Mouse (Mus musculus) lung, embryonic 15.5 days (tissue): ENCODE data around the gene Med29. TPM values are rescaled to one million over a fixed set of nuclear protein-coding genes. Genes with fewer than 3 reads are reported as not detected.

ENCODE experiments used
- ATAC-seq: fragments of 200-750 bp; cut with Nextera tagmentation; 2 replicates; pipeline ENCODE4 v1.8.0; 2017; ENCODE audit warnings: moderate number of reproducible peaks, borderline replicate concordance; ENCODE audit not compliant: low FRiP score, low TSS enrichment; ENCODE audit errors: extremely low read depth
- H3K27ac ChIP-seq: fragments of 300-500 bp; sonication (generic); 2 replicates; pipeline ENCODE4 v1.5.1; 2015; ENCODE audit warnings: moderate library complexity, mild to moderate bottlenecking, inconsistent platforms
- H3K27me3 ChIP-seq: fragments of 300-500 bp; sonication (generic); 2 replicates; pipeline ENCODE4 v1.6.1; 2015; ENCODE audit warnings: inconsistent platforms
- H3K36me3 ChIP-seq: fragments of 300-500 bp; sonication (generic); 2 replicates; pipeline ENCODE4 v1.6.1; 2015; ENCODE audit warnings: inconsistent platforms
- H3K4me1 ChIP-seq: fragments of 300-500 bp; sonication (generic); 2 replicates; pipeline ENCODE4 v1.6.1; 2015; ENCODE audit warnings: inconsistent platforms
- H3K4me2 ChIP-seq: fragments of 300-500 bp; sonication (generic); 2 replicates; pipeline ENCODE4 v1.6.1; 2015; ENCODE audit warnings: inconsistent platforms, mild to moderate bottlenecking, moderate library complexity
- H3K4me3 ChIP-seq: fragments of 300-500 bp; sonication (generic); 2 replicates; pipeline ENCODE4 v1.5.1; 2015; ENCODE audit warnings: mild to moderate bottlenecking, inconsistent platforms
- H3K9ac ChIP-seq: fragments of 300-500 bp; sonication (generic); 2 replicates; pipeline ENCODE4 v1.6.1; 2015; ENCODE audit warnings: inconsistent platforms
- H3K9me3 ChIP-seq: fragments of 300-500 bp; sonication (generic); 2 replicates; pipeline ENCODE4 v1.6.1; 2016; ENCODE audit warnings: inconsistent platforms
- WGBS: fragments of 180-500 bp; shearing (Covaris S2); methylation state at CpG from one replicate; pipeline ENCODE4 v1.1.7; 2015; 5-methylcytosine and 5-hydroxymethylcytosine counted together
- polyA plus RNA-seq: library from polyadenylated mRNA; unstranded; fragments of >200 nt; fragmentation: Nextera tagmentation; extraction: Ambion mirVana; gene quantifications from 2 replicates; pipeline ENCODE4 v1.2.1, GENCODE M21; 2015

The Med29 gene
- polyA plus RNA-seq = 51.2 and 53.8 TPM in 2 replicates

DNA sequence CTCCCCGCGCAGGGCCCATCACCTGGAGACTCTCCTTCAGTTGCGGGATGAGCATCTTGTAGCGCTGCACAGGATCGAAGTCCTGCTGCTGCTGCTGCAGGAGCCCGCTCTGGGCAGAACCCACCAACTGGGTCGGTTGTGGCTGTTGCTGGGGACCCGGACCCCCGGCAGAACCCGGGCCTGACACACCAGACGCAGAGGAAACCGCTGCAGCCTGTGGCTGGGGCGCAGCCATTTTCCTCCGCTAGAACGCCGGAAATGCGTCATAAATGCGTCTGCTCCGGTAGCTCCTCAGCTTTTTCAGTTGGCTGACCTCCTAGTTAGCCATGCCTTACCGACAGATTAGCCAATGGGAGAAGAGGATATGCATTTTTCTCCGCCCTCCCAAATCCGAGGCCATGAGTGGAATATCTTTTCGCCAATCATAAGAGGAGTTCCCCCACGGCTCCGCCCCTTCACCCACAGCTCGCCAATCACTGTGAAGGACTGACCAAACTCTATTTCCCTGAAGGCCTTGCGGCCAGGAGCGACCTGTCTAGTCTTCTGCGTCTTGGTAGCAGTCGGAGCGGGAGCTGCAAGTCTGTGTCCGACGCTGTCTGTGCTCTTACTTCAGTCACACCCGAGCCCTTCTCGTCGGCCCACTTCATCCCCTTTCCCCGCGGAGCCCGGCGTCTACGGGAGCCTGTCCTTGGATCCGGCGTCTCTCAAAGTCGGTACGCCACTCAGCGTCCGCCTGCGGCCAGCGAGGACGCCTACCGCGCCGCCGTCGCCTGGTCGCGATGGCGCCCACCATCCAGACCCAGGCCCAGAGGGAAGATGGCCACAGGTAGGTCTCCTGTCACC lies at the start of gene Med29, which contains the start of gene Paf1:
TSS of gene Med29 (minus strand) at position 280 of the 843 bp plus-strand sequence.
TSS of gene Paf1 (plus strand) at position 523 of the 843 bp plus-strand sequence.
- no peaks in the 10 kb centered on the region for H3K27me3 ChIP-seq
- H3K9me3 ChIP-seq = no peaks in the 10 kb centered on the region
- peak within 1 kb of the TSS; percentile 93 for H3K4me2 ChIP-seq
- H3K4me3 ChIP-seq = peak within 1 kb of the TSS; percentile 91
- 0% methylated on average over 58 of the region's 58 CpGs for WGBS
- H3K9ac ChIP-seq = peak within 1 kb of the TSS; percentile 91
- peak; percentile 96 for ATAC-seq
- H3K27ac ChIP-seq = peak within 1 kb of the TSS; percentile 79
- peaks cover 59% of the 10 kb centered on the region for H3K36me3 ChIP-seq
- peaks cover 16% of the 10 kb centered on the region for H3K4me1 ChIP-seq

DNA sequence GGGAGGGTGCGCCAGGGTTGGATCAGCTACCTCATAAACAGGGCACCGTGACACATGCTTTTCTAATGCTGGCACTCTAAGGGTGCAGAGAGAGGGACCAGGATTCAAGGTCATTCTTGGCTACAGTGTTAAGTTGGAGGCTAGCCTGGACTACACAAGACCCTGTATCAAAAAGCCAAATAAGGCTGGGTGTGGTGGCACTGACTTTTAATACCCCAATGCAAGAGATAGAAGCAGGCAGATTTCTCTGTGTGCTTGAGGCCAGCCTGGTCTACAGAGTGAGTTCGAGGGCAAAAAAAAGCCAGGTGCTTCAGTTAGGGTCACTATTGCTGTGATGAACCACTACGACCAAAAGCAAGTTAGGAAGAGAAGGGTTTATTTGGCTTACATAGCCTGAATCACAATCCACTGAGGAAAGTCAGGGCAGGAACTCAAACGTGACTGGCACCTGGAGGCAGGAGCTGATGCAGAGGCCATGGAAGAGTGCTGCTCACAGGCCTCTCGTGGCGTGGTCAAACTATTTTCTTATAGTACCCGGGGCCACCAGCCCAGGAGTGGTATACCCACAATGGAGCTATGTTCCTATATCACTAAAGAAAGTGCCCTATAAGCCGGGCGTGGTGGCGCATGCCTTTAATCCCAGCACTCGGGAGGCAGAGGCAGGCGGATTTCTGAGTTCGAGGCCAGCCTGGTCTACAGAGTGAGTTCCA lies 49.4 kb upstream of the Med29 start:
- peak overlapping the region; percentile 29 for H3K27ac ChIP-seq
- 85% methylated on average over 13 of the region's 14 CpGs for WGBS
- no peaks in the 10 kb centered on the region for H3K9me3 ChIP-seq
- no peak for ATAC-seq
- peaks cover 6% of the 10 kb centered on the region for H3K4me1 ChIP-seq
- H3K27me3 ChIP-seq = no peaks in the 10 kb centered on the region
- H3K4me3 ChIP-seq = no peak overlapping the region
- no peaks in the 10 kb centered on the region for H3K36me3 ChIP-seq
- H3K4me2 ChIP-seq = peak overlapping the region; percentile 3; the same call in 1 of the 2 replicates
- no peak overlapping the region for H3K9ac ChIP-seq

DNA sequence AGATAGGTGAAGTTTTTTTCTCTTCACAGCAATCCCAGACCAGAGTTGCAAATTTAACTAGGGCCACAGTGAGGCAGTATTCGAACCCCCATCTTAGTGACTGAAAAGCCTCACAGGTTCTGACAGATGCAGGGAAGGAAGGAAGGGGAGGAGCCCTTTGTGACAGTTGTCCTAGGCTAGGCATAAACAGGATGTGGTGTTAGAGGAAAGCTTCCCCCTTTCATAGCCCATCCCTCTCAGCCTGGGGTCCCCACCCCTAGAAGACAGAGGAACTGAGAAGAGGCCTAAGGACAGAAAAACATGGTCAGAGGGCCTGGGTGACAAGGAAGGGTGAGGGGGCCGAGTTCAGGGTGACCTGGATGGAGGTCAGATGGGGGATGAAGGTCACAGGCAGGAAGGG lies 48.2 kb upstream of the Med29 start:
- Histone ChIP-seq H3K9me3 (no peaks in the 10 kb centered on the region), H3K27me3 (no peaks in the 10 kb centered on the region), H3K9ac (no peak overlapping the region; the same call in 1 of the 2 replicates), H3K4me2 (peak overlapping the region; percentile 26; the same call in 1 of the 2 replicates), H3K36me3 (no peaks in the 10 kb centered on the region), H3K4me1 (peaks cover 6% of the 10 kb centered on the region), H3K27ac (peak overlapping the region; percentile 63; the same call in 1 of the 2 replicates), H3K4me3 (0 out of 2 replicates have a peak overlapping the region, but pooled peaks have one; percentile 4)
- 33% methylated on average over 2 of the region's 2 CpGs for WGBS
- no peak for ATAC-seq

DNA sequence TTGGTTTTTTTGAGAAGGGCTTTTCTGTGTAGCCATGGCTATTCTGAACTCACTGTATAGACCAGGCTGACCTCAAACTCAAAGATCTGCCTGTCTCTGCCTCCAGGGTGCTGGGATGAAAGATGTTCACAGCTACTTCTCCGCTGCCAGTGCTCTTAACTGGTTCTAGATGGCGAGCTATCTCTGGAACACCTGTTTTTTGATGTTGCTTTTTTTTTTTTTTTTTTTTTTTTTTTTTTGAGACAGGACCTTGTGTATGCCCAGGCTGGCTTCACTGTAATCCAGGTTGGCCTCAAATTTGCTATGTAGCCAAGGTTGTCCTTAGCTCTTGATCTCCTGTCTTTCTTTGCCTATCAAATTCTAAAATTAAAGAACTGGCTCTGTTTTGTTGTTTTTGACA lies 46.3 kb upstream of the Med29 start:
- WGBS = 52% methylated on average over 2 of the region's 2 CpGs
- Histone ChIP-seq H3K27me3 (no peaks in the 10 kb centered on the region), H3K4me2 (no peak overlapping the region), H3K27ac (no peak overlapping the region), H3K4me3 (no peak overlapping the region), H3K9ac (no peak overlapping the region), H3K9me3 (no peaks in the 10 kb centered on the region), H3K4me1 (peaks cover 24% of the 10 kb centered on the region), H3K36me3 (no peaks in the 10 kb centered on the region)
- no peak for ATAC-seq

DNA sequence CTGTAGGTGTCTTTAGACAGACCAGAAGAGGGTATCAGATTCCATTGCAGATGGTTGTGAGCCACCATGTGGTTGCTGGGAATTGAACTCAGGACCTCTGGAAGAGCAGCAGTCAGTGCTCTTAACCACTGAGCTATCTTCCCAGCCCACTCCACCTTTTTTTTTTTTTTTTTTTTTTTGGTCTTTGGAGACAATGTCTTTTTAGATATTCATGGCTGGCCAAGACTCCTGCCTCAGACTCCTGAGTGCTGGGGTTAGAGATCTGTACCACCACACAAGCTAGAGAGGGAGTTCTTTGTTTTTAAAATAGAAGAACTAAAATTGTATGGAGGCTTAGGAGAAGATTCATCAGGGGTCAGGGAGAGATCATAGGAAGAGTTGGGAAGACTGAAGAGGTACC lies 45.5 kb upstream of the Med29 start:
- H3K4me1 ChIP-seq = peaks cover 28% of the 10 kb centered on the region
- H3K4me2 ChIP-seq = no peak overlapping the region
- H3K4me3 ChIP-seq = no peak overlapping the region
- no peak overlapping the region for H3K9ac ChIP-seq
- H3K27ac ChIP-seq = no peak overlapping the region
- H3K9me3 ChIP-seq = no peaks in the 10 kb centered on the region
- no peaks in the 10 kb centered on the region for H3K27me3 ChIP-seq
- ATAC-seq = no peak
- H3K36me3 ChIP-seq = no peaks in the 10 kb centered on the region

DNA sequence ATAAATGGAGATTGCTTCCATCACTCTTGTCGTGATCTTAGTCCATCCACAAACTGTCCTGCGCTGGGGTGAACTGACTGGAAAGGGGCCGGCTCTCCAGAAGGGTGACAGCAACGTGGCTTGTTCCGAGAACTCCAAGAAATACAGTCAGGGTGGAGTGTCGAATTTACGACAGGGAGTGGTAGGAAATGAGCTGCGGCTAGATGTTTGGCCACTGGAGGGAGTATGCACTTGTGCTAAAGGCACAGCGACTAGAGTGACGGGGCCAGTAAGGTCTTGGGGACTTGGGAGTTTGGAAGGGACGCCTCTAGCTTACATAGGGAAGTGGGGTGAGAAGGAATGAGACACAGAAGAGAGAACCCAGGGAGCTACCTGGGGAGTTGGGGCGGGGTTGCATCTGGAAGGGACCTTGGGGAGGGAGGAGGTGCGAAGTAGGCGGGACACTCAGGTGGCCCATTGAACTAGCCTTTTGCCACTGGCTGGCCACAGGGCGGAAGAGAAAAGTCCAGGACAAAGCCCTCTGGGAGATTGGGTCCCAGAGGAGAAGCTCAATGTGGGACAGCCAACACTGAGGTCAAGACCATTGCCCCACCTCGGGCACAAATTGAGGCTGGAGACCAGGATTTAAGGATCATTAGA lies 44.5 kb upstream of the Med29 start, which contains the start of gene Gmfg:
TSS of gene Gmfg (plus strand) at position 516 of the 639 bp plus-strand sequence.
- peaks cover 35% of the 10 kb centered on the region for H3K4me1 ChIP-seq
- no peaks in the 10 kb centered on the region for H3K9me3 ChIP-seq
- peaks cover 6% of the 10 kb centered on the region; the same call in 1 of the 2 replicates for H3K36me3 ChIP-seq
- peak within 1 kb of the TSS; percentile 94 for H3K4me3 ChIP-seq
- H3K9ac ChIP-seq = peak within 1 kb of the TSS; percentile 49
- 3% methylated on average over 16 of the region's 16 CpGs for WGBS
- H3K27me3 ChIP-seq = no peaks in the 10 kb centered on the region
- peak within 1 kb of the TSS; percentile 74 for H3K4me2 ChIP-seq
- peak within 1 kb of the TSS; percentile 60 for H3K27ac ChIP-seq
- ATAC-seq = peak; percentile 20

DNA sequence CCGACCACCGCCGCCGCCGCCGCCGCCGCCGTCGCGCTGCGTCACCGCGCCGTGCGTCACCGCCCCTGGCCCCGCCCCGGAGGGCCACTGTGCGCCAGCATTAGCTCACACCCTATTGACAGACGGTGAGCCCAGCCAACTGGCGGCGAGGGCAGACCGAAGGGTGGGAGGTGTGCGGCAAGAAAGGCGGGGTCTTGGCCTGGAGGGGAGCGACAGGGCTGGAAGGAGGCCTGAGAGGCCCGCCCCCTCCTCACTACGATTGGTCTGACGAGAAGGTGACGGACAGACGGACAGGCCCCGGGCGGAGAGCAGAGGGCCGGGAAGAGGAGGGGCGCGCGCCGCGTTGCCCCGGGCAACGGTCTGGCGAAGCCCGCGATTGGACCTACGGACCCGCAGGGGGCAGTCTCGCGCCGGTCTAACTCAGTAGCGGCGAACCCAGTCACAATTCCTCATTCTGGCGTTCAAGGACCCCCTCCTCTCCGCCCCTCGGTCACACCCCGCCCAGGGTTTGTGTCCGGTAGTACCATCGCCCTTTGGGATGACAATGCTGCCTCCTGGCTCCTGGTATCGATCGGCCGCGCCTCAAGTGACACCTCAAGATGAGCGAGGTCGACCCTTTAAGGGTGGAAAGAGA lies 43.9 kb upstream of the Med29 start:
- H3K9me3 ChIP-seq = no peaks in the 10 kb centered on the region
- peak; percentile 99 for ATAC-seq

DNA sequence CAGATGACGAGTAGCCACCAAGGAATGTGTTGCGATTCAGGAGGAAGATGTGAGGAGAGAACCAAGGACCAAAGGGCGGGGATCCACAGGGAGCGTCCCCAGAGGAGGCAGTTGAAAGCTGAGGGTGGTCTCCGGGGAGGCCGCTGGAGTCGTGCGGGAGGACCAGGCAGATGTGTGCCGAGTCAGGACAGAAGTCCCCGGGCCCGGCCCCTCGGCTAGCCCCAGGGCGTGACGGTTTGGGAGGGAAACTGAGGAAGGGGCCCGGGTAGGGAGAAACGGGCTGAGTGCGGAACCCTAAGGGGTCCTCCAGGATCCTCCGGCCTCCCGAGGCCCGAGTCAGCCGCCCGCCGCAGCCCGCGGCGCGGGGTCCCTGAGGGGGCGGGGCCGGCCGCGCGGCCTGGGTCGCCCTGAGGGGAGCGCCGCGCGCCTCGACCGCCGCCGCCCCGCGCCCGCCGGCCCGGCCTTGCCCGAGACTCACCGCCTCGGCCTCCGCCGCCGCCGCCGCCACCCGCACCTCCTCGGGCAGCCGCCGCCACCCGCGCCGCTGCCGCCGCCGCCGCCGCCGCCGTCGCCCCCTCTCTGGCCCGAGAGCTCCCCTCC lies 43.3 kb upstream of the Med29 start:
- no peaks in the 10 kb centered on the region for H3K27me3 ChIP-seq
- peaks cover 8% of the 10 kb centered on the region; the same call in 1 of the 2 replicates for H3K36me3 ChIP-seq
- WGBS = 1% methylated on average over 20 of the region's 70 CpGs
- peak overlapping the region; percentile 83 for H3K4me2 ChIP-seq
- peak overlapping the region; percentile 97 for H3K9ac ChIP-seq
- H3K27ac ChIP-seq = 0 out of 2 replicates have a peak overlapping the region, but pooled peaks have one; percentile 24
- no peaks in the 10 kb centered on the region for H3K9me3 ChIP-seq
- peak; percentile 36 for ATAC-seq
- peak overlapping the region; percentile 94 for H3K4me3 ChIP-seq
- peaks cover 39% of the 10 kb centered on the region for H3K4me1 ChIP-seq

More for the DNA sequence above, 43.9 kb upstream of the Med29 start:
- Histone ChIP-seq H3K27me3 (no peaks in the 10 kb centered on the region), H3K27ac (peak overlapping the region; percentile 60), H3K36me3 (peaks cover 7% of the 10 kb centered on the region; the same call in 1 of the 2 replicates), H3K9ac (peak overlapping the region; percentile 97), H3K4me1 (peaks cover 35% of the 10 kb centered on the region), H3K4me3 (peak overlapping the region; percentile 94), H3K4me2 (peak overlapping the region; percentile 74)
- WGBS = under 1% methylated on average over 60 of the region's 64 CpGs

DNA sequence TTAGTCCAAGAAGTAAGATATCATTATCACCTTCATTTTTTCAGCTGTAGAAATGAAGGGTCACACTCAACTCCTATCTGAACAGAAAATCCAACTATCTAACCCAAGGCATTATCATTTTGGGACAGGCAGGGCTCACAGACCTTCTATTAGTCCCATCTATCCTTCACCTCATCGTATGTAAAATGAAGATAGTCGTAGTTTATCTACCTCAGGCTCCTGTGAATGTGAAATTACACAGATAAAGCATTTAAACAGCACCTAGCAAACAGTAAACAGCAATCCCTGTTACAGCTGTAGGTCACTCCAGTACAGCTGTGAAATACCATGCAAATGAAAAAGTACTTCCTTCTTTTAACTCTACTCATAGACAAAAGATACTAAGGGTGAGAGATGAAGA lies 39.7 kb upstream of the Med29 start:
- Histone ChIP-seq H3K4me3 (no peak overlapping the region), H3K4me1 (peaks cover 36% of the 10 kb centered on the region), H3K4me2 (no peak overlapping the region), H3K27me3 (no peaks in the 10 kb centered on the region), H3K9me3 (no peaks in the 10 kb centered on the region), H3K9ac (no peak overlapping the region), H3K27ac (no peak overlapping the region), H3K36me3 (peaks cover 12% of the 10 kb centered on the region; the same call in 1 of the 2 replicates)
- no peak for ATAC-seq
- 87% methylated on average over 2 of the region's 2 CpGs for WGBS

DNA sequence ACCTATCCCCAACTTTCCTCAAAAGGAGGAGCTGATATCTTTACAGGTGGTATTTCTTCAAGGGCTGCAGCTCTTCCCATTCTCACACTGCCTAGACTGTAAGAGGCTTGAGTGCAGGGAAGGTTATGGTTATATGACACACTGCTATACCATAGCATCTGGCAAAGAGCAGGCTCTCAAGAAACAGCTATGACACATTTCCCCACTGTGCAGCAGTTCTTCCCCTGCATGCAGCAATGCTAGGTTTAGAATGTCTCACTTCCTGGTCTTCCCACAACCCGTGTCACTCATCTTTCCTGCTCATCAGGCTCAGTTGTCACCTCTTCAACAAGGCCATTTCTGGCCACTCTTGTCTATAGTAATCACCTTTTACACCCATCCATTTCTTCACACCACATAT lies 38.0 kb upstream of the Med29 start:
- peaks cover 32% of the 10 kb centered on the region for H3K4me1 ChIP-seq
- no peaks in the 10 kb centered on the region for H3K9me3 ChIP-seq
- no peak overlapping the region for H3K9ac ChIP-seq
- 58% methylated on average over 1 of the region's 1 CpGs for WGBS
- H3K27me3 ChIP-seq = no peaks in the 10 kb centered on the region
- no peak overlapping the region for H3K27ac ChIP-seq
- H3K4me2 ChIP-seq = no peak overlapping the region
- H3K36me3 ChIP-seq = peaks cover 12% of the 10 kb centered on the region; the same call in 1 of the 2 replicates
- no peak for ATAC-seq
- H3K4me3 ChIP-seq = no peak overlapping the region

DNA sequence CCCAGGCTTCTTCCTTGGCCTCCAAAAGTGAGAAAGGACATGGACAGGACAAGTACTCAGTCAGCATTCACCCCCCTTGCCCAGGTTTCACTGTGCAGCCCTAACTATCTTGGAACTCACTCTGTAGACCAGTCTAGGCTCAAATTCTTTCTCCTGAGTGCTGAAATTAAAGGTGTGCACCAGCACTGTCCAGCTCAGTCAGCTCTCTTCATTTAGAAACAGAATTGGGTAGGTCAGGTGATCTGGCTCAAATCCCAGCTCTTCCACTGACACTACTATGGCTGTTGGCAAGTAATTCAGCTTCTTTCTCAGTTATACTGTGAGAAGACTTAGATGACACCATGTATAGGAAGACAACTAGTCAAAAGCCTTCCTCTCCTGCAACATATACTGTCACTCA lies 35.2 kb upstream of the Med29 start:
- ATAC-seq = no peak
- peaks cover 22% of the 10 kb centered on the region for H3K36me3 ChIP-seq

More for the DNA sequence above, 35.2 kb upstream of the Med29 start:
- Histone ChIP-seq H3K4me2 (no peak overlapping the region), H3K4me3 (no peak overlapping the region), H3K27me3 (no peaks in the 10 kb centered on the region), H3K9ac (no peak overlapping the region), H3K9me3 (no peaks in the 10 kb centered on the region), H3K4me1 (peaks cover 8% of the 10 kb centered on the region), H3K27ac (no peak overlapping the region)
